Comparison of ENCODE assay signal across 9 mouse cellular contexts in the genomic region with DNA sequence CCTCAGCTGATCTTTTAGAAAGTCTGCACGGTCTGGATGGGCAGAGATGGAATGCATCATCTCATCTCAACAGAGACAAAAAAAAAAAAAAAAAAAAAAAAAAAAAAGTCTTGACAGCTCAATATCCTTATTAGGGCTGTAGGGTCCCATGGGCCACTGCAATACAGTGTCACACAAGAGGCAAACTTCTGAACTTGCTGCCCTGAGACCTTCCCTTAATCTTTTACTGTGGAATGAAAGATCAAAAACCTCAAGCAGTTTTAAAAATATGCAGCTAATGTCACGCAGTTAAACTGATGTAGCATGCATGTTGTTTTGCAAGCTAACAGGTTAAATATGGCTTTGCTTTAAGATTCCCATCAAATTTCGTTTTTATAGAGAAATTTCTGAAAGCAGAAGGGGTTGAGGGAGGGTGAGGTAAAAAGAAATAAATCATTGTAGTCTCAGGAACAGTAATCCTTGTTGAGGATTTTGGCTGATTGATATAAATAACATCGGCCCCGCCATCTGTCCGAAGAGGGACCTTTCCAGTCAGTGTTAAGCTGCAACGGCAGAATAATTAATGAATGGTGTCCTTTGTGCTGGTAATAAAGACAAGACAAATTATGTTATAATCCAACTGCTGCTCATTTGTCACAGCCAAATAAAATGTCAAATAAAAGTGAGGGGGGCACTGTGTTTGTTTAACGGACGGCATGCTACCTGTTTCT.
A peak's percentile ranks its signal among the peaks of the same experiment; 100 is the strongest.
DNase-seq lines count a peak whose midpoint lies in the region; ATAC-seq lines count a peak whose summit lies in the region.
"Had no signal": no experiment of that assay in that cellular context is flagged by ENCODE, and none has a peak within 500 bp of the region (broad histone marks: within the 10 kb centered on the region; RNA-seq: fewer than 3 reads in every experiment).

No protein-coding gene starts in this region.

- peak overlapping the region; percentile 26 for H3K4me2 ChIP-seq in hindbrain, embryonic 15.5 days
- peak overlapping the region; percentile 35 for H3K4me2 ChIP-seq in midbrain, embryonic 13.5 days (replicated peaks)
- H3K4me2 ChIP-seq: lung, embryonic 14.5 days had no signal

- H3K27me3 ChIP-seq in hindbrain, embryonic 15.5 days, result no peaks in the 10 kb centered on the region
- H3K27me3 ChIP-seq in midbrain, embryonic 13.5 days, result no peaks in the 10 kb centered on the region

- no peak overlapping the region for H3K4me3 ChIP-seq in hindbrain, embryonic 15.5 days
- no peak overlapping the region for H3K4me3 ChIP-seq in midbrain, embryonic 13.5 days (replicated peaks)

- no peaks in the 10 kb centered on the region for H3K36me3 ChIP-seq in hindbrain, embryonic 15.5 days
- no peaks in the 10 kb centered on the region for H3K36me3 ChIP-seq in midbrain, embryonic 13.5 days

- no peak overlapping the region for H3K27ac ChIP-seq in hindbrain, embryonic 15.5 days (replicated peaks)
- peak overlapping the region; percentile 44; the same call in 1 of the 2 replicates for H3K27ac ChIP-seq in midbrain, embryonic 13.5 days

- peaks cover 12% of the 10 kb centered on the region for H3K4me1 ChIP-seq in hindbrain, embryonic 15.5 days (replicated peaks)
- peaks cover 26% of the 10 kb centered on the region for H3K4me1 ChIP-seq in midbrain, embryonic 13.5 days (replicated peaks)

- no peak for ATAC-seq in hindbrain, embryonic 15.5 days (ENCODE audit: low FRiP score, low read depth)
- peak; percentile 53; the same call in 1 of the 2 replicates for ATAC-seq in midbrain, embryonic 13.5 days
- no peak for ATAC-seq in erythroid progenitor cell, adult 5-6 weeks (replicated peaks; ENCODE audit: low FRiP score, poor library complexity, severe bottlenecking)
- no peak for ATAC-seq in inflammation-experienced regulatory T-cells, adult 6 months

- WGBS in hindbrain, embryonic 15.5 days, result 21% methylated on average over 9 of the region's 9 CpGs
- 25% methylated on average over 9 of the region's 9 CpGs for WGBS in midbrain, embryonic 13.5 days

- H3K9ac ChIP-seq in hindbrain, embryonic 15.5 days, result no peak overlapping the region
- H3K9ac ChIP-seq in midbrain, embryonic 13.5 days (replicated peaks), result no peak overlapping the region
- H3K9ac ChIP-seq: lung, embryonic 14.5 days had no signal

- peak; percentile 50 for DNase-seq in embryo, embryonic 10.5 days (ENCODE audit: low spot score)
- no peak for DNase-seq in embryo, embryonic 9.5 days (ENCODE audit: extremely low spot score)
- peak; percentile 22 for DNase-seq in Muller cell, postnatal 12 days (ENCODE audit: inconsistent ontology term)
- no peak for DNase-seq in gastrocnemius, postnatal 10 days
- DNase-seq: lung, embryonic 14.5 days had no signal

- H3K9me3 ChIP-seq in hindbrain, embryonic 15.5 days, result no peaks in the 10 kb centered on the region
- no peaks in the 10 kb centered on the region for H3K9me3 ChIP-seq in midbrain, embryonic 13.5 days

Comparison
In these comparisons a context has a peak if more than half of its experiments do, and no peak if none do; other contexts are left out.
1. DNase-seq: peak in embryo, embryonic 10.5 days (single experiment) and Muller cell, postnatal 12 days (single experiment); none in embryo, embryonic 9.5 days (single experiment) and gastrocnemius, postnatal 10 days (single experiment).